ENCODE assay signal across 9 mouse cellular contexts in the genomic region with DNA sequence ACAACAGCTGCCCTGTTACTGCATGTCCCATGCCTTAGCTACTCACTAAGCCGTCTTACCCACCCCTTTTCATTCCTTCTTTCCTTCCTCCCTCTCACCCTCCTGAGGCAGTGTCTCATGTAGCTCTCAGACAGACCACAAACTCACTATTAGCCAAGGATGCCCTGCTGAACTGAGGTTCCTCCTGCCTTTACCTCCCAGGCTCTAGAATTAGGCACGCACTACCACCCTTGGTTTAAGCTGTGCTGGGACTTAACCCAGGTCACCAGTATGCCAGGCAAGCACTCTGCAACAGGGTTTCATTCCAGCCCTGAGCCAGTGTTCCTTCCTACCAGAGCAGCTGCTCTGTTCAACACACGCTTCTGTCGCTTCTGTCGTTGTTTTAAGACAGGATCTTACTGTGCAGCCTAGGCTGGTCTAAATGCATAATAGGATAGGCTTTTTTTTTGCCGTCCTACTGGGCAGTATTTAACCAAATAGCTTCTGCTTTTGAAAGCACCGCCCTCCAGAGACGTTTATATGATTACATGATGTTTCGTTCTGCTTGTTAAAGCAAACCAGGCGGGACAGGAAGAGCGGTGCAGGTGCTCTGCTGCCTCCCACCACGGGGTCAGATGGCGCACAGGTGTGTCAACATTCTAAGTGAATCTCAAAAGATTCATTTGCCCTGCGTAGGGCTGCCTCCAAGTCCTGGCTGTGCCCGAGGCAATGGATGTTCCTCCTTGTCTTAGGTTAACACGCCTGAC. TPM values are rescaled to one million over a fixed set of nuclear protein-coding genes. Genes with fewer than 3 reads are reported as not detected.
DNase-seq lines count a peak whose midpoint lies in the region; ATAC-seq and TF ChIP-seq lines count a peak whose summit lies in the region.
"Had no signal": no experiment of that assay in that cellular context is flagged by ENCODE, and none has a peak within 500 bp of the region (broad histone marks: within the 10 kb centered on the region; RNA-seq: fewer than 3 reads in every experiment).

No protein-coding gene starts in this region.

- 0 out of 2 replicates have a peak, but pooled peaks have one; percentile 3 for TF ChIP-seq CTCF in liver, postnatal 0 days (IDR thresholded peaks at IDR 0.05; ENCODE audit: low read depth)

- no peaks in the 10 kb centered on the region for H3K27me3 ChIP-seq in forebrain, embryonic 10.5 days (ENCODE audit: poor library complexity, severe bottlenecking)
- no peaks in the 10 kb centered on the region for H3K27me3 ChIP-seq in forebrain, embryonic 13.5 days
- H3K27me3 ChIP-seq in liver, postnatal 0 days (ENCODE audit: insufficient read depth, low read length), result no peaks in the 10 kb centered on the region
- no peaks in the 10 kb centered on the region for H3K27me3 ChIP-seq in stomach, embryonic 15.5 days (replicated peaks)
- no peaks in the 10 kb centered on the region for H3K27me3 ChIP-seq in kidney, embryonic 14.5 days (ENCODE audit: control insufficient read depth, insufficient read depth, low read length)
- H3K27me3 ChIP-seq: liver, embryonic 13.5 days had no signal

- no peak overlapping the region for H3K4me3 ChIP-seq in forebrain, embryonic 10.5 days
- H3K4me3 ChIP-seq in forebrain, embryonic 13.5 days, result no peak overlapping the region
- no peak overlapping the region for H3K4me3 ChIP-seq in liver, postnatal 0 days (ENCODE audit: low read depth, low read length)
- H3K4me3 ChIP-seq in stomach, embryonic 15.5 days (replicated peaks), result no peak overlapping the region
- H3K4me3 ChIP-seq in kidney, embryonic 14.5 days (ENCODE audit: low read length), result no peak overlapping the region
- H3K4me3 ChIP-seq: liver, embryonic 13.5 days had no signal

- H3K9me3 ChIP-seq in forebrain, embryonic 10.5 days, result no peaks in the 10 kb centered on the region
- no peaks in the 10 kb centered on the region for H3K9me3 ChIP-seq in forebrain, embryonic 13.5 days (replicated peaks)
- H3K9me3 ChIP-seq in liver, postnatal 0 days (ENCODE audit: low read length), result no peaks in the 10 kb centered on the region
- no peaks in the 10 kb centered on the region for H3K9me3 ChIP-seq in stomach, embryonic 15.5 days
- H3K9me3 ChIP-seq in kidney, embryonic 14.5 days (ENCODE audit: control insufficient read depth, low read length), result no peaks in the 10 kb centered on the region
- H3K9me3 ChIP-seq: liver, embryonic 13.5 days had no signal

- no peak overlapping the region for H3K9ac ChIP-seq in forebrain, embryonic 13.5 days
- no peak overlapping the region for H3K9ac ChIP-seq in liver, postnatal 0 days (replicated peaks)
- H3K9ac ChIP-seq in stomach, embryonic 15.5 days, result no peak overlapping the region
- H3K9ac ChIP-seq in kidney, embryonic 14.5 days (ENCODE audit: low read depth, low read length), result no peak overlapping the region
- H3K9ac ChIP-seq: liver, embryonic 13.5 days had no signal

- no peak for ATAC-seq in forebrain, embryonic 13.5 days
- no peak for ATAC-seq in liver, postnatal 0 days
- no peak; the same call in 1 of the 2 replicates for ATAC-seq in stomach, embryonic 15.5 days (ENCODE audit: insufficient read depth, low FRiP score, low read depth)
- ATAC-seq in kidney, embryonic 14.5 days (ENCODE audit: low FRiP score, low TSS enrichment), result no peak

- DNase-seq in forebrain, embryonic 10.5 days (ENCODE audit: extremely low spot score, low spot score), result no peak
- no peak for DNase-seq in liver, postnatal 0 days
- no peak for DNase-seq in liver
- peak; percentile 20 for DNase-seq in forelimb bud, embryonic 11.5 days (ENCODE audit: low read depth, low spot score)
- DNase-seq in cerebellum, adult 8-10 months, result no peak
- DNase-seq: liver, embryonic 13.5 days had no signal

- WGBS in forebrain, embryonic 10.5 days, result 39% methylated on average over 16 of the region's 16 CpGs
- WGBS in forebrain, embryonic 13.5 days, result 45% methylated on average over 16 of the region's 16 CpGs
- WGBS in liver, postnatal 0 days (ENCODE audit: insufficient replicate concordance), result 19% methylated on average over 16 of the region's 16 CpGs
- WGBS in stomach, embryonic 15.5 days, result 25% methylated on average over 16 of the region's 16 CpGs
- 34% methylated on average over 16 of the region's 16 CpGs for WGBS in kidney, embryonic 14.5 days

- H3K27ac ChIP-seq in forebrain, embryonic 10.5 days, result 0 out of 2 replicates have a peak overlapping the region, but pooled peaks have one; percentile 8
- H3K27ac ChIP-seq in forebrain, embryonic 13.5 days, result no peak overlapping the region
- H3K27ac ChIP-seq in liver, postnatal 0 days (ENCODE audit: low read depth), result no peak overlapping the region
- H3K27ac ChIP-seq in stomach, embryonic 15.5 days, result peak overlapping the region; percentile 70
- H3K27ac ChIP-seq in kidney, embryonic 14.5 days (ENCODE audit: low read depth, low read length), result no peak overlapping the region
- H3K27ac ChIP-seq: liver, embryonic 13.5 days had no signal

- H3K4me2 ChIP-seq in forebrain, embryonic 13.5 days, result no peak overlapping the region
- H3K4me2 ChIP-seq in liver, postnatal 0 days (ENCODE audit: low read depth, low read length), result peak overlapping the region; percentile 54
- peak overlapping the region; percentile 32 for H3K4me2 ChIP-seq in stomach, embryonic 15.5 days
- H3K4me2 ChIP-seq in kidney, embryonic 14.5 days (replicated peaks; ENCODE audit: low read depth, low read length), result no peak overlapping the region
- H3K4me2 ChIP-seq: liver, embryonic 13.5 days had no signal

- TF ChIP-seq EP300 in liver, postnatal 0 days (IDR thresholded peaks at IDR 0.05; ENCODE audit: low read depth), result no peak

- H3K4me1 ChIP-seq in forebrain, embryonic 10.5 days, result peaks cover 17% of the 10 kb centered on the region
- 0 out of 2 replicates have a peak, but pooled peaks cover 5% of the 10 kb centered on the region for H3K4me1 ChIP-seq in forebrain, embryonic 13.5 days
- H3K4me1 ChIP-seq in liver, postnatal 0 days (ENCODE audit: insufficient read depth), result peaks cover 2% of the 10 kb centered on the region; the same call in 1 of the 2 replicates
- H3K4me1 ChIP-seq in stomach, embryonic 15.5 days, result 0 out of 2 replicates have a peak, but pooled peaks cover 7% of the 10 kb centered on the region
- peaks cover 4% of the 10 kb centered on the region for H3K4me1 ChIP-seq in kidney, embryonic 14.5 days (ENCODE audit: control insufficient read depth, insufficient read depth, low read length)
- H3K4me1 ChIP-seq: liver, embryonic 13.5 days had no signal

- H3K36me3 ChIP-seq in forebrain, embryonic 10.5 days (replicated peaks), result no peaks in the 10 kb centered on the region
- H3K36me3 ChIP-seq in forebrain, embryonic 13.5 days (ENCODE audit: poor library complexity, severe bottlenecking), result peaks cover 6% of the 10 kb centered on the region; the same call in 1 of the 2 replicates
- H3K36me3 ChIP-seq in liver, postnatal 0 days (replicated peaks; ENCODE audit: insufficient read depth, low read length), result no peaks in the 10 kb centered on the region
- H3K36me3 ChIP-seq in stomach, embryonic 15.5 days, result no peaks in the 10 kb centered on the region
- H3K36me3 ChIP-seq in kidney, embryonic 14.5 days (ENCODE audit: control insufficient read depth, insufficient read depth, low read length), result no peaks in the 10 kb centered on the region
- H3K36me3 ChIP-seq: liver, embryonic 13.5 days had no signal

RNA-seq across cellular contexts. Expression of a gene that starts 29.6 kb away (rescaled TPM):
- 18.0 and 19.2 TPM in 2 replicates for polyA plus RNA-seq in forebrain, embryonic 10.5 days (2016; fragmentation: Nextera tagmentation; extraction: Ambion mirVana)
- polyA plus RNA-seq in forebrain, embryonic 13.5 days (2015; fragmentation: Nextera tagmentation; extraction: Ambion mirVana), result 18.0 and 19.3 TPM in 2 replicates
- polyA plus RNA-seq in liver, postnatal 0 days (2015; fragmentation: Nextera tagmentation; extraction: Ambion mirVana), result 47.5 and 49.5 TPM in 2 replicates
- 27.8 and 29.8 TPM in 2 replicates for polyA plus RNA-seq in stomach, embryonic 15.5 days (2015; fragmentation: Nextera tagmentation; extraction: Ambion mirVana)
- polyA plus RNA-seq in kidney, embryonic 14.5 days (2014; fragmentation: Nextera tagmentation; extraction: Ambion mirVana), result 14.4 and 23.2 TPM in 2 replicates

Comparison
In these comparisons a context has a peak if more than half of its experiments do, and no peak if none do; other contexts are left out.
1. H3K27ac ChIP-seq: peak in forebrain, embryonic 10.5 days (single experiment) and stomach, embryonic 15.5 days (single experiment); none in forebrain, embryonic 13.5 days (single experiment), liver, postnatal 0 days (single experiment) and kidney, embryonic 14.5 days (single experiment).
2. H3K4me2 ChIP-seq: peak in liver, postnatal 0 days (single experiment) and stomach, embryonic 15.5 days (single experiment); none in forebrain, embryonic 13.5 days (single experiment) and kidney, embryonic 14.5 days (single experiment).